Mouse (Mus musculus): ENCODE measurements around the gene Brsk2. TPM values are rescaled to one million over a fixed set of nuclear protein-coding genes. Genes with fewer than 3 reads are reported as not detected.

Brsk2 gene
- total RNA-seq, 2 experiments from 2014 or later, result not detected

DNA sequence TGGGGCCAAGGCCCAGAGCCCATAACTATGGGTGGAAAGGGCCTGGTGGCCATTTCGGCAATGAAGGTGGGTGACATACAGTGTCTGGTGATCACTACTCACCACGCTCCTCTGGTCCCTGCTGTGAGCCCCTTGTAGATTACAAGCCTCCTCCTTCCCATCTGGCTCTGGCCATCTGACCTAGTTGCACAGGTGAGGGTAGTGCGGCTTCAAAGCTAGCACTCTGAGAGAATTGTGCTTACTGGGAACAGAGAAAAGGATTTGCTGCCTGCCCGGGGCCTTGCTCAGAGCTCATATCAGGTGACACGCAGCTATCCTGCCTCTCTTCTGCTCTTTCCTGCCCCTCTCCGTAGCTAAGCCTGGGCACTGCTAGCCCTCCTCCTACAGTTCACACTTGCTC, 4.1 kb downstream of the Brsk2 start:
- no peak for ATAC-seq (replicated peaks; ENCODE audit: poor library complexity, severe bottlenecking)

- no peak for ATAC-seq (replicated peaks; ENCODE audit: poor library complexity, severe bottlenecking)
Observed at GRCm38 (mm10) chr7:141955565-141956173, 6.1 kb downstream of the Brsk2 start.

- ATAC-seq (replicated peaks; ENCODE audit: poor library complexity, severe bottlenecking), result no peak
Observed at GRCm38 (mm10) chr7:141956174-141956566, 6.6 kb downstream of the Brsk2 start.

DNA sequence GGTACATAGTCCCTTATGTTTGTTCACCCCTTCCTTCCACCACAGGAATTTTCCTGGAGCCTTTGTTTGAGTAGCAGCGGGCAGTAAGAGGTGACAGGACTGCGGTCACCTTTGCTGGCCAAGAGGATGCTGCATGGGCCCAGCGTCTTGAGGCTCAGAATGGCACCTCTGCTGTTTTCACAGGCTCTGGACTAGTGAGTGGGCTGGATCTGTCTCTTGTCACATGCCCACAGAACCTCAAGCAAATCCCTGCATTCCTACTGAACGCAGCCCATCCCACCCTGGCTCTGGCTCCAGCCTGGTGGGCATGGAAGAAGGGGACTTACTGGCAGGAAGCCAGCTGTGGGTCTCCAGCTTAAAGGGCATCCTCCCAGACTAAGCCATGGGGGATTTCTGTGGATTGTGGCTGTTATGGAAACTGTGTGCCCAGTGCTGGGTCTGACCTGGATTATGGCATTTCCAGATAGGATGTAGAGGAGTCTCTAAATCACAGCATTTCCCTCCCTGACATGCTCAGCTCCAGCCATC, 8.0 kb downstream of the Brsk2 start:
- ATAC-seq (replicated peaks; ENCODE audit: poor library complexity, severe bottlenecking), result no peak

- ATAC-seq (replicated peaks; ENCODE audit: poor library complexity, severe bottlenecking), result no peak
Observed at GRCm38 (mm10) chr7:141958211-141958610, 8.7 kb downstream of the Brsk2 start.

DNA sequence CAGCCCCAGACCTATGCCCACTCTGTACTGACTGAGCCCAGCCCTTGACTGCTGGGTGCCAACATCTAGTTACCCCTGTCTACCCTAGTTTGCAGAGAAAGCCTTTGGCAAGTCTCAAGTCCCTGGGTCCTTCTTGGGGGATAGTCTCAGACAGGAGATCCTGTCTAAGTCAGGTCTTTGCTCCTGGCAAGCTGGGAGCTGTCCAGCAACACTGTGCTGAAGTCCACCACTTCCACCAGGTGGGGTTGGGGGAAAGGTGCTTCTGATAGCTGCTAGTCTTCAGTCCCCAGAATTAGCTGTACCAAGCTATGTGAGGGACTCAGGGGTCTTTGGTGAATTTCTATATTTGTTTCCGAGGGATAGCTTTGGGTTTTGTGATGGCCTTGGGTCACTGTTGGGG, 9.6 kb downstream of the Brsk2 start:
- no peak for ATAC-seq (replicated peaks; ENCODE audit: poor library complexity, severe bottlenecking)

DNA sequence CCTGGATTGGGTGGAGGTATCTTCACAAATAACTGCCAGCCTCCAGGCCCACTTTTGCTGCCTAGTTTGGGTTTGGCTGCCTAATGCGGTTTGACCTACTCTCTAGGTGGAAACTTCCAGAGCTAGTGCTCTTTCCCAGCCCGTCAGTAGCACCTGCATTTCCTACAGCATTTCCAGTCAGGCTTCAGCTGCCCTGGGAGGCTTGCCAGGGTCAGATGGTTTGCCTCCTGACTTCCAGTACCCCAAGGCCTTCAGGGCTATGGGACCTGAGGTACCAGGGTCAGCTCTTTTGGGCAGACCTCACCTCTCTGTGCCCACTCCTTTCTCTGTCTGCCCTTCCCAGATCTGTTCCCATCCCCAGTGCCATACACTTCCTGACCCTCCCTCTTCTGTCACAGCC, 11.4 kb downstream of the Brsk2 start:
- ATAC-seq (replicated peaks; ENCODE audit: poor library complexity, severe bottlenecking), result no peak

- no peak for ATAC-seq (replicated peaks; ENCODE audit: poor library complexity, severe bottlenecking)
Observed at GRCm38 (mm10) chr7:141961491-141961890, 11.9 kb downstream of the Brsk2 start.

GRCm38 (mm10) chr7:141962521-141962920, 13.0 kb downstream of the Brsk2 start:
- no peak for ATAC-seq (replicated peaks; ENCODE audit: poor library complexity, severe bottlenecking)

DNA sequence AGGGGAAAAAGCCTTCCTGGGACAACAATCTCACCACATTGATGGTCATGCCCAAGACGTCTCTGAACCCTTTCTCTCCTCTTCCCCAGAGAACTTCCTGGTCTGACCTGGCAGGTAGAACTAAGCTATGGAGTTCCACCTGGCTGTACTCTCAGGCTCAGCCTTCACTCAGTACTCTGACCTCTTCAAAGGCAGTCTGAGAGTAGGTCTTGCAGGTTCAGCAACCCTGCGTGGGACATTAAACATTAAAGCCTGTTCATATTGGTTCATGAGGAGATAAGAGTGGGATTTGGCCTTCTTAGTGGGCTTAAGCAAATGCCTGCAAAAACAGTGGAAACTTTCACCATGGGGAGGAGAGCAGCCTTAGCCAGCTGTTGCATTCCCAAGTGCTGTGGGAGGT, 16.7 kb downstream of the Brsk2 start:
- no peak for ATAC-seq (replicated peaks; ENCODE audit: poor library complexity, severe bottlenecking)

GRCm38 (mm10) chr7:141972831-141973619, 23.5 kb downstream of the Brsk2 start:
- peak; percentile 72 for ATAC-seq (replicated peaks; ENCODE audit: poor library complexity, severe bottlenecking)

DNA sequence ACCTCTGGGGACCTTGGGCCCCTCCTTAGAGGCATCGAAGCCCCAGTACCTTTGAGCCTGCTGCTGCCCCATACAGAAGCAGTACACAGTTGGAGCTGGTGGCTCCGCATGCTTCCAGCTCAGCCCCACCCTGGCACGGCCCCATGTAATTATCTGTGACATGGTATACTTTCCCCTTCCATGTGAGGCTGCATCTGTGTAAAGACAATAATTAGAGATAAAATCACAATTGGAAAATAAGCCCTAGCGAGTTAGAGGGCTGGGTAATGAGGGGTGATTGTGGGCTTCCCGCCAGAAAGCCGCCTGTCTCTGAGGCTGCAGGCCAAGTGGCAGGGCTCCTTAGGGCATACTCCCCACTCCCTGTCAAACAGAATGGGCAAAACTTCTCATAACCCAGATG, 28.5 kb downstream of the Brsk2 start:
- no peak for ATAC-seq (replicated peaks; ENCODE audit: poor library complexity, severe bottlenecking)

DNA sequence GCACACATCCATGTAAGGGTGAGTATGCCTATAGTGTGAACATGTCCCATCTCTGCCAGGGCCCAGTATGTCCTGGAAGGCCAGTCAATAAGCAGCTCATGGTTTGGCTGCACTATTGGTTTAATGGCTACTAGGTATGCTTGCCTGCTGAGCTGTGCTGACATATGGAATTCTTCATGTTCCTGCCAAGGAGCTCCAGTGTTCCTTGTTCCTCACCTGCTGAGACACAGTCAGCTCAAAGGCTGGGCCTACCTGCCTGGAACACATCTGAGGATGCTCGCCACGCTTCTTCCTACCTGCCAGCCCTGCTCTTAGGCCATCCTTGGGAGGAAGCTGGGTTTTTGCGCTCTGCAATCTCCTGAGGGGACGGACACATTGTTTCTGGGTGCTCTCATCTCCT, 29.7 kb downstream of the Brsk2 start:
- ATAC-seq (replicated peaks; ENCODE audit: poor library complexity, severe bottlenecking), result no peak

GRCm38 (mm10) chr7:141981237-141981636, 31.7 kb downstream of the Brsk2 start:
- no peak for ATAC-seq (replicated peaks; ENCODE audit: poor library complexity, severe bottlenecking)

DNA sequence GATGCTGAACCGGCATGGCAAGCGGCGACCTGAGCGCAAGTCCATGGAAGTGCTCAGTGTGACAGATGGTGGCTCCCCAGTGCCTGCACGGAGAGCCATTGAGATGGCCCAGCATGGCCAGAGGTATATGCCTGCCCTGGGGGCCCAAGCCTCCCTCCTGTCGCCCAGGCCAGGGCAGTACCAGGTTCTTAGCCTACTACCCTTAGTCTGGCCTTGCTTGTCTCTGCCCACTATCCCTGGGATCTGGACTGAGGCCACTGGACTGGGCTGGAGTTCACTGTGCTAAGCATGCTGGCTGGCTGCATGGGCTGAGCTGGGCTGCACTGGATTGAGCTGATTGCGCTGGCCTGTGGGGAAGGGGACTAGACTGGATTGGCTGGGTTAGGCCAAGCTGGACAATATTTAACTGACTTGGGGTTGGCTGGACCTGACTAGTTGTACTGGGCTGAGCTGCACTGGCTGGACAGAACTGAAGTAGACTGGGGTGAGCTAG, 38.8 kb downstream of the Brsk2 start:
- no peak for ATAC-seq (replicated peaks; ENCODE audit: poor library complexity, severe bottlenecking)

DNA sequence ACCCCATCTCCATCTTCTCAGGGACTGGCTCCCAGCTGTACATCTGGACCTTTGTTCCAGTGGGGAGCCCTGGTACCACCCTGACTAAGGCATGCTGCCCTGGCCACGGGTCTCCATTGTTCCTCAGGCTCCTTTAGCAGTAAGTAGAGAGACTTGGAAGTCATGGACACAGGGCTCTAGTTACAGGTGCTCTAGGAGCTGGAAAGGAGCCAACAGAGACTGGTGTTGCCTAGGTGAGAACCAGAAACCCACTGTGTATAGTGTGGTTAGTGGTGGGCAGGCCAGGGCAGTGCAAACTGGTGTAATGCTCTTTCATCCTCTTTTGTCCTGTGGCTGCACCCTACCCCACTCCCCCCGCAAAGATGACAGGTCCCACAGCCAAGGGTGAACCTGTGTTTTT, 41.6 kb downstream of the Brsk2 start:
- no peak for ATAC-seq (replicated peaks; ENCODE audit: poor library complexity, severe bottlenecking)

DNA sequence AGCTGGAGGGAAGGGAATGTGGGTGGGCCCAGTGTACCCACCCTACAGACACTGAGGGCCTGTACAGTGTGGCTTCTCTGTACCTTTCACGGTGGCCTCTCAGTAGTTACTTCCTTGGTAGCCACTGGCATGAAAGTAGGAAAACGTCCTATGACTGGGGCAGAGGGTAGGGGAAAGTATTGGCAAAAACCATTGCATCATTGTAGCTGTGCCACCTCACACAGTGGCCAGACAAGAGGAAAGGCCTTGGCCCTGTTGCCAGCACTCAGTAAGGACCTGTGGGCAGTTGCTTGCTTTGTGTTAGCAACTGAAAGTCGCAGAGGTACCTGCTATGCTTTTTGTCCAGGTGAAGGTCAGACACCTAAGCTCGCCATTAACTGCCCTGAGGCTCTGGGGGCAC, 44.6 kb downstream of the Brsk2 start:
- no peak for ATAC-seq (replicated peaks; ENCODE audit: poor library complexity, severe bottlenecking)

- ATAC-seq (replicated peaks; ENCODE audit: poor library complexity, severe bottlenecking), result no peak
Observed at GRCm38 (mm10) chr7:142000661-142001060, 51.1 kb downstream of the Brsk2 start.

GRCm38 (mm10) chr7:142001597-142002340, 52.2 kb downstream of the Brsk2 start:
- ATAC-seq (replicated peaks; ENCODE audit: poor library complexity, severe bottlenecking), result no peak

- ATAC-seq (replicated peaks; ENCODE audit: poor library complexity, severe bottlenecking), result peak; percentile 76
Observed at GRCm38 (mm10) chr7:142016562-142016961, 67.0 kb downstream of the Brsk2 start.

- no peak for ATAC-seq (replicated peaks; ENCODE audit: poor library complexity, severe bottlenecking)
Observed at GRCm38 (mm10) chr7:142019699-142020098, 70.1 kb downstream of the Brsk2 start.

Measured in granulocyte monocyte progenitor cell, adult 5-6 weeks (primary cell).